In the genomic region with DNA sequence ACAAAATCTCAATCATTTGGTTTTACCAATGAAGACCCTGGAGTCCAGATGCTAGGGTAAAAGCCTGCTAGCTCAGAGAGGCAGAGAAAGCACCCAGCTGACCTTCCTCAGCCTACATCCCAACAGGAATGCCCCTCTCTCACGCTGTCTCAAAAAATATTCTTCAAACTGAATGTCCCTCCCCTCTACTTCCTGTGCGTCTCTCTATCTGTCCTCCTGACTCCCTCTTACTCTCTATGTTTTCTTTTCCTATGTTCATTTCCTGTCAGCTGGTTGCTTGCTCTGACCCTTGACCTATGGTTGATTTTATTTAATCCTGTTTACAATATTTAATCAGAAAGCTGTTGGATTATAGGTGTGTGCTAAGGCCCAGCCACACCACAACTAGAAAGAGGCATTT, we compare ENCODE assay signal across 26 mouse cellular contexts.
DNase-seq lines count a peak whose midpoint lies in the region; ATAC-seq and TF ChIP-seq lines count a peak whose summit lies in the region.
"Had no signal": no experiment of that assay in that cellular context is flagged by ENCODE, and none has a peak within 500 bp of the region (broad histone marks: within the 10 kb centered on the region; RNA-seq: fewer than 3 reads in every experiment).

No protein-coding gene starts in this region.

- TF ChIP-seq CTCF in kidney, postnatal 0 days (IDR thresholded peaks at IDR 0.05; ENCODE audit: low read depth) = no peak

- H3K4me2 ChIP-seq in kidney, postnatal 0 days (ENCODE audit: low read length) = no peak overlapping the region
- H3K4me2 ChIP-seq in kidney, embryonic 15.5 days = no peak overlapping the region
- no peak overlapping the region for H3K4me2 ChIP-seq in forebrain, embryonic 11.5 days (ENCODE audit: low read depth, low read length, severe bottlenecking)
- no peak overlapping the region for H3K4me2 ChIP-seq in hindbrain, embryonic 16.5 days (ENCODE audit: low read length)
- H3K4me2 ChIP-seq: embryonic facial prominence, embryonic 15.5 days; forebrain, embryonic 15.5 days; hindbrain, embryonic 12.5 days had no signal

- H3K4me1 ChIP-seq in kidney, postnatal 0 days (replicated peaks; ENCODE audit: insufficient read depth, low read length) = no peaks in the 10 kb centered on the region
- H3K4me1 ChIP-seq in kidney, embryonic 15.5 days = peaks cover 3% of the 10 kb centered on the region; the same call in 1 of the 2 replicates
- no peaks in the 10 kb centered on the region for H3K4me1 ChIP-seq in forebrain, embryonic 11.5 days (replicated peaks; ENCODE audit: control insufficient read depth, insufficient read depth, low read length)
- peaks cover 3% of the 10 kb centered on the region; the same call in 1 of the 2 replicates for H3K4me1 ChIP-seq in hindbrain, embryonic 16.5 days (ENCODE audit: control insufficient read depth, insufficient read depth, low read depth, low read length)

- H3K4me3 ChIP-seq in kidney, postnatal 0 days (replicated peaks; ENCODE audit: low read depth, low read length) = no peak overlapping the region
- H3K4me3 ChIP-seq in kidney, embryonic 15.5 days (replicated peaks) = no peak overlapping the region
- H3K4me3 ChIP-seq in forebrain, embryonic 11.5 days (ENCODE audit: low read depth, low read length) = no peak overlapping the region
- no peak overlapping the region for H3K4me3 ChIP-seq in hindbrain, embryonic 16.5 days (ENCODE audit: low read length)
- H3K4me3 ChIP-seq: embryonic facial prominence, embryonic 15.5 days; erythroblast, embryonic 14.5 days; forebrain, embryonic 10.5 days; forebrain, embryonic 15.5 days; heart, embryonic 10.5 days; hindbrain, embryonic 12.5 days had no signal

- DNase-seq in kidney, postnatal 0 days (ENCODE audit: low spot score) = peak; percentile 28
- peak; percentile 48 for DNase-seq in 3T3-L1 (ENCODE audit: low read depth, low spot score)
- DNase-seq in induced T-regulatory cell, adult 2 months (ENCODE audit: low read depth) = peak; percentile 50
- no peak for DNase-seq in forebrain, embryonic 11.5 days (ENCODE audit: low spot score)
- DNase-seq in c-Kit-positive CD71-positive TER-119-positive erythroid progenitor cells, embryonic 14.5 days (ENCODE audit: low spot score) = no peak
- DNase-seq: adrenal gland, adult 8-10 months; adrenal gland, postnatal 36 days; cerebellum, adult 11 months; cerebellum, adult 8-10 months; cerebellum, postnatal 14 days; embryo, embryonic 11 days; gastrocnemius, postnatal 10 days; heart, postnatal 10 days; heart, postnatal 4 days had no signal

- no peaks in the 10 kb centered on the region for H3K9me3 ChIP-seq in kidney, postnatal 0 days (replicated peaks; ENCODE audit: low read length)
- H3K9me3 ChIP-seq in kidney, embryonic 15.5 days (replicated peaks) = no peaks in the 10 kb centered on the region
- no peaks in the 10 kb centered on the region for H3K9me3 ChIP-seq in forebrain, embryonic 11.5 days (ENCODE audit: control insufficient read depth, low read length)
- no peaks in the 10 kb centered on the region for H3K9me3 ChIP-seq in hindbrain, embryonic 16.5 days (ENCODE audit: control insufficient read depth, low read length)
- H3K9me3 ChIP-seq: embryonic facial prominence, embryonic 15.5 days; forebrain, embryonic 10.5 days; forebrain, embryonic 15.5 days; heart, embryonic 10.5 days; hindbrain, embryonic 12.5 days had no signal

- no peak overlapping the region for H3K9ac ChIP-seq in kidney, postnatal 0 days (ENCODE audit: low read depth, low read length)
- no peak overlapping the region for H3K9ac ChIP-seq in kidney, embryonic 15.5 days
- H3K9ac ChIP-seq in forebrain, embryonic 11.5 days (ENCODE audit: low read length) = no peak overlapping the region
- H3K9ac ChIP-seq in hindbrain, embryonic 16.5 days (ENCODE audit: low read depth, low read length) = no peak overlapping the region
- H3K9ac ChIP-seq: embryonic facial prominence, embryonic 15.5 days; forebrain, embryonic 15.5 days; hindbrain, embryonic 12.5 days had no signal

- no peak overlapping the region for H3K27ac ChIP-seq in kidney, postnatal 0 days
- no peak overlapping the region for H3K27ac ChIP-seq in kidney, embryonic 15.5 days
- no peak overlapping the region for H3K27ac ChIP-seq in forebrain, embryonic 11.5 days (ENCODE audit: low read depth, low read length)
- H3K27ac ChIP-seq in hindbrain, embryonic 16.5 days (ENCODE audit: low read depth, low read length) = no peak overlapping the region
- H3K27ac ChIP-seq: embryonic facial prominence, embryonic 15.5 days; forebrain, embryonic 10.5 days; forebrain, embryonic 15.5 days; heart, embryonic 10.5 days; hindbrain, embryonic 12.5 days; hindbrain, postnatal 0 days had no signal

- no peaks in the 10 kb centered on the region for H3K27me3 ChIP-seq in kidney, postnatal 0 days (ENCODE audit: insufficient read depth, low read length)
- H3K27me3 ChIP-seq in kidney, embryonic 15.5 days = no peaks in the 10 kb centered on the region
- H3K27me3 ChIP-seq in forebrain, embryonic 11.5 days (ENCODE audit: control insufficient read depth, insufficient read depth, low read length) = no peaks in the 10 kb centered on the region
- no peaks in the 10 kb centered on the region for H3K27me3 ChIP-seq in hindbrain, embryonic 16.5 days (replicated peaks; ENCODE audit: control insufficient read depth, insufficient read depth, low read length)
- H3K27me3 ChIP-seq: embryonic facial prominence, embryonic 15.5 days; forebrain, embryonic 15.5 days; hindbrain, embryonic 12.5 days; Patski had no signal

- no peaks in the 10 kb centered on the region for H3K36me3 ChIP-seq in kidney, postnatal 0 days (ENCODE audit: insufficient read depth, low read length)
- no peaks in the 10 kb centered on the region for H3K36me3 ChIP-seq in kidney, embryonic 15.5 days
- no peaks in the 10 kb centered on the region for H3K36me3 ChIP-seq in forebrain, embryonic 11.5 days (ENCODE audit: control insufficient read depth, insufficient read depth, low read length)
- H3K36me3 ChIP-seq in hindbrain, embryonic 16.5 days (ENCODE audit: control insufficient read depth, insufficient read depth, low read length) = no peaks in the 10 kb centered on the region
- H3K36me3 ChIP-seq: embryonic facial prominence, embryonic 15.5 days; forebrain, embryonic 10.5 days; forebrain, embryonic 15.5 days; heart, embryonic 10.5 days; hindbrain, embryonic 12.5 days had no signal

- ATAC-seq in kidney, postnatal 0 days (replicated peaks; ENCODE audit: low FRiP score, low read depth) = no peak
- ATAC-seq in kidney, embryonic 15.5 days (replicated peaks; ENCODE audit: low FRiP score) = no peak
- peak; percentile 79 for ATAC-seq in CD4-positive, CD25-positive, alpha-beta regulatory T cell, adult 4 months
- no peak for ATAC-seq in forebrain, embryonic 11.5 days (replicated peaks; ENCODE audit: low FRiP score)
- ATAC-seq in hindbrain, embryonic 16.5 days = no peak
- ATAC-seq: forebrain, embryonic 15.5 days; hindbrain, postnatal 0 days; intestine, postnatal 0 days; Patski had no signal

- 65% methylated on average over 2 of the region's 2 CpGs for WGBS in kidney, postnatal 0 days
- WGBS in kidney, embryonic 15.5 days = 54% methylated on average over 2 of the region's 2 CpGs
- WGBS in forebrain, embryonic 11.5 days = 84% methylated on average over 2 of the region's 2 CpGs
- 79% methylated on average over 2 of the region's 2 CpGs for WGBS in hindbrain, embryonic 16.5 days

Comparison
In these comparisons a context has a peak if more than half of its experiments do, and no peak if none do; other contexts are left out.
1. DNase-seq: peak in kidney, postnatal 0 days (single experiment), 3T3-L1 (single experiment) and induced T-regulatory cell, adult 2 months (single experiment); none in forebrain, embryonic 11.5 days (single experiment) and c-Kit-positive CD71-positive TER-119-positive erythroid progenitor cells, embryonic 14.5 days (single experiment).